Mouse (Mus musculus): ENCODE measurements at regions not wholly inside any gene's neighbourhood (a gene's known extent, or its start where the extent isn't known, plus 50 kb on each side); places are given as distances from the start of the nearest gene placed in this dataset.

DNA sequence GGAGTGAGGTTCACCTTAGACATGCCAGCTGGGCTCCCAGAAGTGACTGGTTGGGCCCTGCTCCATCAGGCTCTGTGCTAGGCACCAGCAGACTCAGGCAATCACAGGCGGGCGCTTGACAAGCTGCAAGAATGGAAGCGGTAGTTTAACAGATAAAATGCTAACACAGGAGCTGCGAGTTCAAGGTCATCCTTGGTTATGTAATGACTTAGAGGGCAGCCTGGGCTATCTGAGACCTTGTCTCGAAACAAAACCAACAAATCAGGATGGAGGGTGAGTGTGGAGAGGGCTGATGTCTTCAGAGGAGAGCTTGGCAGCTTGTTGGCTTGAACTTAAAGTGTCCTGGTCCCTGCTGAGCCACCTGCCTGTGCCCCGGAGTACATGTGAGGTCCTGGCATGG, 107.6 kb downstream of the Vegfa start:
- Histone ChIP-seq H3K4me1 (ENCODE audit: control insufficient read depth, insufficient read depth, low read length) (no peaks in the 10 kb centered on the region; the same call in 1 of the 2 replicates), H3K36me3 (ENCODE audit: control insufficient read depth, insufficient read depth, low read length) (no peaks in the 10 kb centered on the region), H3K9me3 (ENCODE audit: control insufficient read depth, low read depth, low read length) (no peaks in the 10 kb centered on the region), H3K27me3 (ENCODE audit: control insufficient read depth, insufficient read depth, low read length) (no peaks in the 10 kb centered on the region), H3K4me3 (ENCODE audit: low read depth, low read length) (no peak overlapping the region), H3K4me2 (replicated peaks; ENCODE audit: low read depth, low read length) (no peak overlapping the region), H3K9ac (replicated peaks; ENCODE audit: low read depth, low read length) (no peak overlapping the region), H3K27ac (ENCODE audit: low read length) (no peak overlapping the region)
- WGBS = 87% methylated on average over 6 of the region's 6 CpGs
- ATAC-seq (ENCODE audit: insufficient number of reproducible peaks, insufficient read depth, low FRiP score, low read depth) = no peak

DNA sequence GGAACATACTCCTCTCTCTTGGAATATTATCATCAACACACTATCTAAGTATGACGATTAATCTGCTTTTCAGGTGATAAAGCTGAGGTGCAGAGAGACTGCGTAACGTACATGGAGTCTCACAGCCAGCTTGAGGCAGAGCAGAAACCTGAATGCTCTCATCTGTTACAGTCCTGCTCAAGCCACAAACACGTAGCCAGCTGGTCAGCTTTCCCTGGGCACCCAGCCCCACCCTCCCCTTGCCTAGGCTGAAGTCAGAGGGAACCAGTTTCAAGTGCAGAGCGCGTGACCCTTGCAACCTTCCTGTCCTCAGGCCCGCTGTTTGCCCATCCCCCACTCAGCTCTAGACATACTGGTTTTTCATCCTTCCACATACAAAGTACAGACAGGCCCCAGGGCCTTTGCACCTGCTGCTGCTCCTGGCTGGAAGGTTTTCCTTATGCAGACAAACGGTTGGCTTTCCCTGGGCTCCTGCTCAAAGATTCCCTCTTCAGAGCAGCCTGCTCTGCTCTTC, 108.9 kb downstream of the Vegfa start:
- no peak overlapping the region for H3K4me3 ChIP-seq (ENCODE audit: low read depth, low read length)
- ATAC-seq (ENCODE audit: insufficient number of reproducible peaks, insufficient read depth, low FRiP score, low read depth) = no peak
- H3K9me3 ChIP-seq (ENCODE audit: control insufficient read depth, low read depth, low read length) = no peaks in the 10 kb centered on the region
- H3K4me2 ChIP-seq (replicated peaks; ENCODE audit: low read depth, low read length) = no peak overlapping the region
- H3K36me3 ChIP-seq (ENCODE audit: control insufficient read depth, insufficient read depth, low read length) = no peaks in the 10 kb centered on the region
- H3K27ac ChIP-seq (ENCODE audit: low read length) = no peak overlapping the region
- H3K9ac ChIP-seq (replicated peaks; ENCODE audit: low read depth, low read length) = no peak overlapping the region
- WGBS = 61% methylated on average over 8 of the region's 8 CpGs
- no peaks in the 10 kb centered on the region for H3K4me1 ChIP-seq (ENCODE audit: control insufficient read depth, insufficient read depth, low read length)
- H3K27me3 ChIP-seq (ENCODE audit: control insufficient read depth, insufficient read depth, low read length) = no peaks in the 10 kb centered on the region

DNA sequence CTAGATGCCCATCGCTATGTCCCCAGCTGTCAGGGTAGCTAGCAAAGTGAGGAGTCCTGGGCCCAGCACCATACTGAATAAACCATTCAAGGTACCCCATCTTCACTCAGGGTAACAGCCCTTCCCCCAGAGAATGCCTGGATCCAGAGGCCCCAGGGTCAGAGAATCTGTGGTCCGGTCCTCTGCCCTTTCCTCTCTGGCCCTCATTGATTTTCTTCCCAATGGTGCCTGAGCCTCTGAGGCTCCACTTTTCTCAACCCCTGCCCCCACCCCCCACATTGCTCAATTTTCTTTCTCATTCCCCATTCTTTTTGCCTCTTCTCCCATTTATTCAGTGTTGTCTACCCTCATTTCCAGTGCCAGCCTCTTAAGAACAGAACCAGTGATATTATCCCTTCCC, 114.5 kb downstream of the Vegfa start:
- Histone ChIP-seq H3K27ac (ENCODE audit: low read length) (no peak overlapping the region), H3K4me1 (ENCODE audit: control insufficient read depth, insufficient read depth, low read length) (no peaks in the 10 kb centered on the region), H3K9me3 (ENCODE audit: control insufficient read depth, low read depth, low read length) (no peaks in the 10 kb centered on the region), H3K4me2 (replicated peaks; ENCODE audit: low read depth, low read length) (no peak overlapping the region), H3K4me3 (ENCODE audit: low read depth, low read length) (no peak overlapping the region), H3K9ac (replicated peaks; ENCODE audit: low read depth, low read length) (no peak overlapping the region), H3K27me3 (ENCODE audit: control insufficient read depth, insufficient read depth, low read length) (no peaks in the 10 kb centered on the region), H3K36me3 (ENCODE audit: control insufficient read depth, insufficient read depth, low read length) (no peaks in the 10 kb centered on the region)
- 98% methylated on average over 2 of the region's 2 CpGs for WGBS
- no peak for ATAC-seq (ENCODE audit: insufficient number of reproducible peaks, insufficient read depth, low FRiP score, low read depth)

DNA sequence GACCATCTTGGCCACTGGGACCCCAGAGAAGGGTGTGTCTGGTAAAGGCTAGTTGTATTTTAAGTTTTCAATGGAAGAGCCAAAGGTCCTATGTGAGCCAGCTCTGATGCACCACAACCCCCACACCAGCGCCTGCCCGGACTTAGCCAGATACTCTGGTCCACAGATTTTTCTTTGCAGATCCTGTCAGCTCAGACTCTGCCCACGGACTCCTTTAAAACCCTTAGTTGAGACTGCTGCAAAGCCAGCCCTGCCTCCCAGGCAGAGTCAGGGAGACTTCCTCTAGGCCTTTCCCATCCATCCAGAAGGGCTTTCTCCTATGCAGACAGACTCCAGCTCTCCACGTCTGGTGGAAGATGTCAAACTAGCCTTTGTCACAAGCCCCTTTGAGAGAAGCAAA, 115.2 kb downstream of the Vegfa start:
- no peak overlapping the region for H3K27ac ChIP-seq (ENCODE audit: low read length)
- H3K4me3 ChIP-seq (ENCODE audit: low read depth, low read length) = no peak overlapping the region

DNA sequence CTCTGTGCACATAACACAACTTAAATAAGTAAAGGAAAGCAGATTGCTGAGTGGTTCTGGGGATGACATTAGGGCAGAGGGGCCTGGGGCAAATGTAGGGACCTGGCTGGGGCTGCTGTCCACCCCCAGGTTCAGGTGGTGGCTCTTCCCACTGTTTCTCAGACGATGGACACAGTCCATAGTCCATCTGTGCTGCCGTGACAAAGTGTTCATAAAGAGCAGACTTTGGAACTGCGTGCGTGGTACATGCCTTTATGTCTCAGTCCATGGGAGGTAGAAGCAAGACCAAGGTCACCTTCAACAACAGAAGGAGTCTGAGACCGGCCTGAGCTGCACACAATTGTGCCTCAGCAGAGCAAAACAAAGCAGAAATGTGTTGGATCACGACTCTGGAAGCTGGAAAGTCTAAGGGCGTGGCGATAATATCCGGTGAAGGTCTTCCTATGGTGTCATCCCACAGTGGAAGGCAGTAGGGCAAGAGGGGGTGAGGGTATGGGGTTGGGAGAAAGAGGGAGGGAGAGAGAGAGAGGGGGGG, 117.4 kb downstream of the Vegfa start:
- Histone ChIP-seq H3K9me3 (ENCODE audit: control insufficient read depth, low read depth, low read length) (no peaks in the 10 kb centered on the region), H3K4me1 (ENCODE audit: control insufficient read depth, insufficient read depth, low read length) (no peaks in the 10 kb centered on the region), H3K4me2 (replicated peaks; ENCODE audit: low read depth, low read length) (no peak overlapping the region), H3K36me3 (ENCODE audit: control insufficient read depth, insufficient read depth, low read length) (no peaks in the 10 kb centered on the region), H3K27ac (ENCODE audit: low read length) (no peak overlapping the region), H3K4me3 (ENCODE audit: low read depth, low read length) (no peak overlapping the region), H3K27me3 (ENCODE audit: control insufficient read depth, insufficient read depth, low read length) (no peaks in the 10 kb centered on the region), H3K9ac (replicated peaks; ENCODE audit: low read depth, low read length) (no peak overlapping the region)
- ATAC-seq (ENCODE audit: insufficient number of reproducible peaks, insufficient read depth, low FRiP score, low read depth) = no peak
- 85% methylated on average over 9 of the region's 9 CpGs for WGBS

More for the DNA sequence above, 115.2 kb downstream of the Vegfa start:
- H3K4me2 ChIP-seq (replicated peaks; ENCODE audit: low read depth, low read length) = no peak overlapping the region
- ATAC-seq (ENCODE audit: insufficient number of reproducible peaks, insufficient read depth, low FRiP score, low read depth) = no peak
- H3K9me3 ChIP-seq (ENCODE audit: control insufficient read depth, low read depth, low read length) = no peaks in the 10 kb centered on the region
- H3K9ac ChIP-seq (replicated peaks; ENCODE audit: low read depth, low read length) = no peak overlapping the region
- H3K4me1 ChIP-seq (ENCODE audit: control insufficient read depth, insufficient read depth, low read length) = no peaks in the 10 kb centered on the region
- H3K27me3 ChIP-seq (ENCODE audit: control insufficient read depth, insufficient read depth, low read length) = no peaks in the 10 kb centered on the region
- WGBS = 65% methylated on average over 4 of the region's 4 CpGs
- no peaks in the 10 kb centered on the region for H3K36me3 ChIP-seq (ENCODE audit: control insufficient read depth, insufficient read depth, low read length)

DNA sequence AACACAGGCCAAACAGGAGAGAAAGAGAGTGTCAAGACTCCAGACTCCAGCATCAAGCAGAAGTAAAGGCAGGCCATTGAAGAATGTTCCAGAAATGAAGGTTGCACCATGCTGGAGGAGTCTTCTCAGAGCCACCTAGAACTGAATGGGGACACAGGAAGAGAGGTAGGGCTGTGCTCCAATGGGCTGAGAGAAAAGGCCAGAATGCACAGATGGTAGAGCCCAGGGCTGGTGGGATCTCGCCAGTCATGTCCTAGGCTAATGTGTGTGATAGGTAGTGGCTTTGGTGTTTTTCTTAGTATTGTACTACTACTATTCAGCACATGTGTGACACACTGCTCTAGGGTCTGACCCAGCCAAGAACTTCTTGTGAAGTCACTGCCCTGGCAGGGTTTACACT, 117.9 kb downstream of the Vegfa start:
- H3K36me3 ChIP-seq (ENCODE audit: control insufficient read depth, insufficient read depth, low read length) = no peaks in the 10 kb centered on the region
- H3K4me2 ChIP-seq (replicated peaks; ENCODE audit: low read depth, low read length) = no peak overlapping the region
- no peaks in the 10 kb centered on the region for H3K9me3 ChIP-seq (ENCODE audit: control insufficient read depth, low read depth, low read length)
- H3K27ac ChIP-seq (ENCODE audit: low read length) = no peak overlapping the region
- no peaks in the 10 kb centered on the region for H3K27me3 ChIP-seq (ENCODE audit: control insufficient read depth, insufficient read depth, low read length)
- H3K4me3 ChIP-seq (ENCODE audit: low read depth, low read length) = no peak overlapping the region
- WGBS = 80% methylated on average over 1 of the region's 1 CpGs
- no peak for ATAC-seq (ENCODE audit: insufficient number of reproducible peaks, insufficient read depth, low FRiP score, low read depth)
- no peak overlapping the region for H3K9ac ChIP-seq (replicated peaks; ENCODE audit: low read depth, low read length)
- H3K4me1 ChIP-seq (ENCODE audit: control insufficient read depth, insufficient read depth, low read length) = no peaks in the 10 kb centered on the region

DNA sequence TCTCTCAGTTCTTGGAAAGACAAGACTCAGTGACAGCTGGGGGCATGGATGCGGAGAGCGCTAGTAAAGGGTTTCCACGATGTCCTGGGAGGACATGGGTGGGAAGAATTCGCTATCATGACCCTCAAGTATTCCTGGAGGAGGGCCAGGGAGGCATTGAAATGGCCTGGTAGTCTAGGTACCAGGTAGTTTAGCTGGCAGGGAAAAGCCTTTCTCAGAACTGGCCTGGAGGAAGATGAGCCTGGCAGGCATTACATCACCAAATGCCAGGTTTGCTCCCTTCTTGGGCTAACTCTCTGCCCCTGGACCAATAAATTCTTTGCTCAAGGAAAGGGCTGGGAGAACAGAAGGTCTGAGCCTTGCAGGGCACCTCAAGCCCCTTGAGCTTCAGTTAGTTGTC, 118.5 kb downstream of the Vegfa start:
- Histone ChIP-seq H3K4me2 (replicated peaks; ENCODE audit: low read depth, low read length) (no peak overlapping the region), H3K36me3 (ENCODE audit: control insufficient read depth, insufficient read depth, low read length) (no peaks in the 10 kb centered on the region), H3K27ac (ENCODE audit: low read length) (no peak overlapping the region), H3K4me3 (ENCODE audit: low read depth, low read length) (no peak overlapping the region), H3K4me1 (ENCODE audit: control insufficient read depth, insufficient read depth, low read length) (no peaks in the 10 kb centered on the region), H3K27me3 (ENCODE audit: control insufficient read depth, insufficient read depth, low read length) (no peaks in the 10 kb centered on the region), H3K9ac (replicated peaks; ENCODE audit: low read depth, low read length) (no peak overlapping the region), H3K9me3 (ENCODE audit: control insufficient read depth, low read depth, low read length) (no peaks in the 10 kb centered on the region)
- no peak for ATAC-seq (ENCODE audit: insufficient number of reproducible peaks, insufficient read depth, low FRiP score, low read depth)
- WGBS = 89% methylated on average over 4 of the region's 4 CpGs

DNA sequence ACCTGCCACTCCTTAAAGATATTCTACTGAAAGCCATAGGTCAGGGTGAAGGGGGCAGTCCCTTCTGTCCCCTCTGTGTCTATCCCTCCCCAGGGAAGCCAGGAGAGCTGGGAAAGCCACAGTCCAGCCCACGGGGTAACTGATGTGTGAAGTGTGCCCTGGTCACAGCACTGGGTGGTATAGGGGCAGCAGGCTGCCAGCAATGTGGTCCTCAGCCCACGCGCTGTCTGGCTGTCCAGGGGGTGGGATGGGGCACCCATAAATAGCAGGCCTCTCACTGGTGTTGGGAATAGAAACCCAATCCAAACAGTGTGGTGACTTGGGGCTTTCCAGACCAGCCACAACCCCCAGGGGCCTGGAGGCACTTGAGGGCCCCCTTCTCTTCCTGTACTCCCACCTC, 120.0 kb downstream of the Vegfa start:
- no peak overlapping the region for H3K4me3 ChIP-seq (ENCODE audit: low read depth, low read length)
- no peaks in the 10 kb centered on the region for H3K27me3 ChIP-seq (ENCODE audit: control insufficient read depth, insufficient read depth, low read length)
- WGBS = 87% methylated on average over 3 of the region's 3 CpGs
- no peak overlapping the region for H3K4me2 ChIP-seq (replicated peaks; ENCODE audit: low read depth, low read length)
- no peaks in the 10 kb centered on the region for H3K4me1 ChIP-seq (ENCODE audit: control insufficient read depth, insufficient read depth, low read length)
- no peaks in the 10 kb centered on the region for H3K9me3 ChIP-seq (ENCODE audit: control insufficient read depth, low read depth, low read length)
- H3K27ac ChIP-seq (ENCODE audit: low read length) = no peak overlapping the region
- no peaks in the 10 kb centered on the region for H3K36me3 ChIP-seq (ENCODE audit: control insufficient read depth, insufficient read depth, low read length)
- ATAC-seq (ENCODE audit: insufficient number of reproducible peaks, insufficient read depth, low FRiP score, low read depth) = no peak
- H3K9ac ChIP-seq (replicated peaks; ENCODE audit: low read depth, low read length) = no peak overlapping the region

DNA sequence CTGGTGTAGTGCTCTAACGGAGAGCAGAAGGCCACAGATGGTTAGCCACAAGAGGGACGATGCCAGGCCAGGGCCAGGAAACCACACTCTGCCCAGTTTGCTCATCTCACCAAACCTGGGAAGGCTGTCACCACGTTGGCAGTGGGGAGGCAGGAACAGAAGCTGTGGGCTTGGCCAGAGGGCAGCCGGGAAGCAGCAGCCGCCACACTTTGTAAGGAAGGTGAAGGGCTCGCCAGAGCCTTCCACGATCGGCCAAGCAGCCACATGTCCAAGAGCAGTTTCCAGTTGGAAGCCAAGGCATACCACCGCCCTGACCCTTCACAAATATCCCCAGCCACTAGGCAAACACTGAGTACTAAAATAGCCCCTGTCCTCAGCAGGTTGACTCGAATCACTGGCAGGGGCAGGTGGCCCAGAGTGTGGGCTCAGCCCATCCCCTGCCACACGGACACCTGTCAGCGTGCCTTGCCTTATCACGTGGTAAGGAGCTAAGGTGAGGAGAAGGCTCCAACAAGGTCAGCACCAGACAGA, 120.9 kb downstream of the Vegfa start:
- Histone ChIP-seq H3K4me2 (replicated peaks; ENCODE audit: low read depth, low read length) (no peak overlapping the region), H3K9ac (replicated peaks; ENCODE audit: low read depth, low read length) (no peak overlapping the region), H3K4me1 (ENCODE audit: control insufficient read depth, insufficient read depth, low read length) (no peaks in the 10 kb centered on the region), H3K9me3 (ENCODE audit: control insufficient read depth, low read depth, low read length) (no peaks in the 10 kb centered on the region), H3K27ac (ENCODE audit: low read length) (no peak overlapping the region), H3K36me3 (ENCODE audit: control insufficient read depth, insufficient read depth, low read length) (no peaks in the 10 kb centered on the region), H3K4me3 (ENCODE audit: low read depth, low read length) (no peak overlapping the region), H3K27me3 (ENCODE audit: control insufficient read depth, insufficient read depth, low read length) (no peaks in the 10 kb centered on the region)
- no peak for ATAC-seq (ENCODE audit: insufficient number of reproducible peaks, insufficient read depth, low FRiP score, low read depth)
- 82% methylated on average over 13 of the region's 13 CpGs for WGBS
